Comparison of ENCODE assay signal across 24 mouse cellular contexts in genomic region chr5:53971201-53971600, GRCm38 (mm10). TPM values are rescaled to one million over a fixed set of nuclear protein-coding genes. Genes with fewer than 3 reads are reported as not detected.
DNase-seq lines count a peak whose midpoint lies in the region; ATAC-seq and TF ChIP-seq lines count a peak whose summit lies in the region.
"Had no signal": no experiment of that assay in that cellular context is flagged by ENCODE, and none has a peak within 500 bp of the region (broad histone marks: within the 10 kb centered on the region; RNA-seq: fewer than 3 reads in every experiment).

No protein-coding gene starts in this region.

- in situ Hi-C loops in Patski (cut with MboI; ENCODE audit: low pct_unique_long_range_greater_than_20kb) = no loop called here

- H3K27me3 ChIP-seq in heart, embryonic 11.5 days (ENCODE audit: control insufficient read depth, insufficient read depth, low read length) = no peaks in the 10 kb centered on the region
- no peaks in the 10 kb centered on the region for H3K27me3 ChIP-seq in lung, postnatal 0 days (replicated peaks; ENCODE audit: insufficient read depth, low read length)
- H3K27me3 ChIP-seq in Patski = no peaks in the 10 kb centered on the region
- no peaks in the 10 kb centered on the region for H3K27me3 ChIP-seq in stomach, postnatal 0 days (ENCODE audit: control insufficient read depth, insufficient read depth, low read length)
- no peaks in the 10 kb centered on the region for H3K27me3 ChIP-seq in kidney, embryonic 15.5 days
- H3K27me3 ChIP-seq: CH12.LX; embryonic facial prominence, embryonic 12.5 days; forebrain, embryonic 13.5 days; heart, embryonic 12.5 days; hindbrain, embryonic 12.5 days had no signal

- no peak for ATAC-seq in heart, embryonic 11.5 days (replicated peaks; ENCODE audit: insufficient number of reproducible peaks, low FRiP score, low TSS enrichment)
- ATAC-seq in lung, postnatal 0 days = no peak
- peak; percentile 92 for ATAC-seq in Patski
- peak; percentile 47; the same call in 1 of the 2 replicates for ATAC-seq in stomach, postnatal 0 days (ENCODE audit: low FRiP score, low TSS enrichment)
- no peak for ATAC-seq in kidney, embryonic 15.5 days (replicated peaks; ENCODE audit: low FRiP score)
- ATAC-seq: forebrain, embryonic 13.5 days; forebrain, postnatal 0 days; hindbrain, embryonic 16.5 days; inflammation-experienced regulatory T-cells, adult 6 months had no signal

- WGBS in heart, embryonic 11.5 days (ENCODE audit: insufficient replicate concordance) = 68% methylated on average over 4 of the region's 4 CpGs
- WGBS in lung, postnatal 0 days = 76% methylated on average over 4 of the region's 4 CpGs
- 76% methylated on average over 4 of the region's 4 CpGs for WGBS in stomach, postnatal 0 days
- 84% methylated on average over 4 of the region's 4 CpGs for WGBS in kidney, embryonic 15.5 days

- H3K4me2 ChIP-seq in heart, embryonic 11.5 days = no peak overlapping the region
- no peak overlapping the region for H3K4me2 ChIP-seq in lung, postnatal 0 days (replicated peaks; ENCODE audit: low read depth, low read length)
- H3K4me2 ChIP-seq in stomach, postnatal 0 days (replicated peaks; ENCODE audit: low read depth) = no peak overlapping the region
- H3K4me2 ChIP-seq in kidney, embryonic 15.5 days = no peak overlapping the region
- H3K4me2 ChIP-seq: embryonic facial prominence, embryonic 12.5 days; forebrain, embryonic 13.5 days; heart, embryonic 12.5 days; hindbrain, embryonic 12.5 days had no signal

- peaks cover 4% of the 10 kb centered on the region; the same call in 1 of the 2 replicates for H3K4me1 ChIP-seq in heart, embryonic 11.5 days (ENCODE audit: control insufficient read depth, insufficient read depth, low read length)
- 0 out of 2 replicates have a peak, but pooled peaks cover 3% of the 10 kb centered on the region for H3K4me1 ChIP-seq in lung, postnatal 0 days (ENCODE audit: insufficient read depth, low read depth, low read length)
- H3K4me1 ChIP-seq in stomach, postnatal 0 days (replicated peaks; ENCODE audit: control insufficient read depth, insufficient read depth) = no peaks in the 10 kb centered on the region
- H3K4me1 ChIP-seq in kidney, embryonic 15.5 days = 0 out of 2 replicates have a peak, but pooled peaks cover 5% of the 10 kb centered on the region
- H3K4me1 ChIP-seq: embryonic facial prominence, embryonic 12.5 days; forebrain, embryonic 13.5 days; hindbrain, embryonic 12.5 days had no signal

- CTCF ChIA-PET in Patski (lab: Charles Lee) = no interaction called here

- H3K4me3 ChIP-seq in heart, embryonic 11.5 days (ENCODE audit: low read depth, low read length) = no peak overlapping the region
- no peak overlapping the region for H3K4me3 ChIP-seq in lung, postnatal 0 days (ENCODE audit: low read depth, low read length)
- no peak overlapping the region for H3K4me3 ChIP-seq in stomach, postnatal 0 days (ENCODE audit: low read depth, low read length)
- H3K4me3 ChIP-seq in kidney, embryonic 15.5 days (replicated peaks) = no peak overlapping the region
- H3K4me3 ChIP-seq: embryonic facial prominence, embryonic 12.5 days; forebrain, embryonic 13.5 days; gastrocnemius, adult 2 months; heart, adult 2 months; heart, embryonic 12.5 days; hindbrain, embryonic 12.5 days had no signal

- no peak overlapping the region for H3K27ac ChIP-seq in heart, embryonic 11.5 days (ENCODE audit: low read depth, low read length)
- no peak overlapping the region for H3K27ac ChIP-seq in lung, postnatal 0 days (ENCODE audit: low read length)
- H3K27ac ChIP-seq in stomach, postnatal 0 days (replicated peaks) = no peak overlapping the region
- H3K27ac ChIP-seq in kidney, embryonic 15.5 days = no peak overlapping the region
- H3K27ac ChIP-seq: embryonic facial prominence, embryonic 12.5 days; forebrain, embryonic 13.5 days; hindbrain, embryonic 12.5 days had no signal

- H3K36me3 ChIP-seq in heart, embryonic 11.5 days (ENCODE audit: control insufficient read depth, insufficient read depth, low read length) = no peaks in the 10 kb centered on the region
- H3K36me3 ChIP-seq in lung, postnatal 0 days (ENCODE audit: insufficient read depth, low read length) = no peaks in the 10 kb centered on the region
- no peaks in the 10 kb centered on the region for H3K36me3 ChIP-seq in stomach, postnatal 0 days (ENCODE audit: control insufficient read depth, insufficient read depth, low read length)
- H3K36me3 ChIP-seq in kidney, embryonic 15.5 days = no peaks in the 10 kb centered on the region
- H3K36me3 ChIP-seq: embryonic facial prominence, embryonic 12.5 days; heart, embryonic 12.5 days; hindbrain, embryonic 12.5 days had no signal

- TF ChIP-seq EP300 in lung, postnatal 0 days (IDR thresholded peaks at IDR 0.05) = no peak
- no peak for TF ChIP-seq EP300 in stomach, postnatal 0 days (optimal IDR thresholded peaks at IDR 0.05)

- H3K9me3 ChIP-seq in heart, embryonic 11.5 days (replicated peaks; ENCODE audit: control insufficient read depth, low read length) = no peaks in the 10 kb centered on the region
- no peaks in the 10 kb centered on the region for H3K9me3 ChIP-seq in lung, postnatal 0 days (ENCODE audit: low read length)
- no peaks in the 10 kb centered on the region for H3K9me3 ChIP-seq in stomach, postnatal 0 days (ENCODE audit: control insufficient read depth, low read length)
- H3K9me3 ChIP-seq in kidney, embryonic 15.5 days (replicated peaks) = no peaks in the 10 kb centered on the region
- H3K9me3 ChIP-seq: embryonic facial prominence, embryonic 12.5 days; forebrain, embryonic 13.5 days; heart, embryonic 12.5 days; hindbrain, embryonic 12.5 days had no signal

- no peak overlapping the region for H3K9ac ChIP-seq in heart, embryonic 11.5 days (ENCODE audit: low read depth, low read length)
- no peak overlapping the region for H3K9ac ChIP-seq in lung, postnatal 0 days (replicated peaks; ENCODE audit: low read depth)
- H3K9ac ChIP-seq in stomach, postnatal 0 days (ENCODE audit: low read length) = no peak overlapping the region
- H3K9ac ChIP-seq in kidney, embryonic 15.5 days = no peak overlapping the region
- H3K9ac ChIP-seq: embryonic facial prominence, embryonic 12.5 days; forebrain, embryonic 13.5 days; forebrain, postnatal 0 days; heart, embryonic 12.5 days; hindbrain, embryonic 12.5 days had no signal

- no peak for TF ChIP-seq CTCF in lung, postnatal 0 days (IDR thresholded peaks at IDR 0.05)
- no peak for TF ChIP-seq CTCF in Patski (IDR thresholded peaks at IDR 0.05)
- TF ChIP-seq CTCF in stomach, postnatal 0 days (IDR thresholded peaks at IDR 0.05; ENCODE audit: low read depth) = no peak

- DNase-seq in heart, adult 11 months = peak; percentile 80
- peak; percentile 39 for DNase-seq in lung, postnatal 0 days (ENCODE audit: low spot score)
- DNase-seq in lung, postnatal 14 days = no peak
- peak; percentile 35 for DNase-seq in Patski (ENCODE audit: low read depth, low spot score)
- DNase-seq in stomach, postnatal 0 days (ENCODE audit: low spot score) = no peak
- no peak for DNase-seq in gastrocnemius, adult 8-10 months (ENCODE audit: low spot score in 2 of 2)
- DNase-seq: adrenal gland, postnatal 10 days; cerebellum, adult 11-12 months; cerebellum, adult 9-10 months; cerebellum, postnatal 25 days; forebrain, postnatal 0 days; gastrocnemius, adult 2 months; gastrocnemius, postnatal 36 days; heart, adult 2 months; heart, postnatal 36 days had no signal

- POLR2A ChIA-PET in Patski (lab: Charles Lee) = no interaction called here

RNA-seq across cellular contexts. Expression of gene Stim2, which starts 27.1 kb away (rescaled TPM):
- polyA plus RNA-seq in heart, embryonic 11.5 days (2014; fragmentation: Nextera tagmentation; extraction: Ambion mirVana) = 9.9 and 16.1 TPM in 2 replicates
- polyA plus RNA-seq in lung, postnatal 0 days (2015; fragmentation: Nextera tagmentation; extraction: Ambion mirVana) = 20.3 and 22.7 TPM in 2 replicates
- polyA plus RNA-seq in Patski (2021) = 25.7 TPM
- 14.0 TPM in 2 replicates for polyA plus RNA-seq in stomach, postnatal 0 days (2015; fragmentation: Nextera tagmentation; extraction: Ambion mirVana)
- polyA plus RNA-seq in kidney, embryonic 15.5 days (2015; fragmentation: Nextera tagmentation; extraction: Ambion mirVana) = 19.6 and 22.6 TPM in 2 replicates
- total RNA-seq in gastrocnemius, adult 8-10 months (2022) = 10 to 100 TPM; 47.7 to 62.7 (median 49.8) TPM

Comparison
In these comparisons a context has a peak if more than half of its experiments do, and no peak if none do; other contexts are left out.
1. DNase-seq: peak in heart, adult 11 months (single experiment), lung, postnatal 0 days (single experiment) and Patski (single experiment); none in lung, postnatal 14 days (single experiment), stomach, postnatal 0 days (single experiment) and gastrocnemius, adult 8-10 months (0 of 2).
2. ATAC-seq: peak in Patski (single experiment) and stomach, postnatal 0 days (single experiment); none in heart, embryonic 11.5 days (single experiment), lung, postnatal 0 days (single experiment) and kidney, embryonic 15.5 days (single experiment).